Mouse (Mus musculus) kidney, adult 2 months (tissue): ENCODE measurements around the gene Slc50a1.

Experiments used
- CTCF ChIP-seq: fragments of 200-500 bp; conservative IDR thresholded peaks from 2 replicates; pipeline ENCODE4 v1.5.1; 2011; ENCODE audit warnings: low read depth, mild to moderate bottlenecking, control low read depth, low read length, moderate library complexity, mixed read lengths; ENCODE audit not compliant: insufficient read depth, insufficient read length
- POLR2A ChIP-seq: fragments of 200-500 bp; IDR thresholded peaks from one replicate; pipeline ENCODE4 v1.6.1; 2011; ENCODE audit warnings: low read depth, low read length, control low read depth

- TF ChIP-seq POLR2A: no peak
- 0 out of 2 replicates have a peak, but pooled peaks have one; percentile 4 for TF ChIP-seq CTCF
Measured at GRCm38 (mm10) chr3:89300514-89300913, 30.1 kb upstream of the Slc50a1 start.
